Mouse (Mus musculus) small intestine, adult 2 months (tissue): Measurements from ENCODE around the gene Fam102a.

Source experiments
- CTCF ChIP-seq: fragments of 200-500 bp; IDR thresholded peaks from 2 replicates; pipeline ENCODE4 v1.5.1; 2012; ENCODE audit warnings: low read depth, mild to moderate bottlenecking, control low read depth, inconsistent platforms, low read length, moderate library complexity, mixed read lengths; ENCODE audit not compliant: insufficient replicate concordance, insufficient read length; ENCODE audit errors: extremely low read depth
- POLR2A ChIP-seq: fragments of 200-500 bp; IDR thresholded peaks from 2 replicates; pipeline ENCODE4 v1.6.1; 2012; ENCODE audit warnings: low read depth, mild to moderate bottlenecking, control low read depth, inconsistent platforms, low read length, moderate library complexity

DNA sequence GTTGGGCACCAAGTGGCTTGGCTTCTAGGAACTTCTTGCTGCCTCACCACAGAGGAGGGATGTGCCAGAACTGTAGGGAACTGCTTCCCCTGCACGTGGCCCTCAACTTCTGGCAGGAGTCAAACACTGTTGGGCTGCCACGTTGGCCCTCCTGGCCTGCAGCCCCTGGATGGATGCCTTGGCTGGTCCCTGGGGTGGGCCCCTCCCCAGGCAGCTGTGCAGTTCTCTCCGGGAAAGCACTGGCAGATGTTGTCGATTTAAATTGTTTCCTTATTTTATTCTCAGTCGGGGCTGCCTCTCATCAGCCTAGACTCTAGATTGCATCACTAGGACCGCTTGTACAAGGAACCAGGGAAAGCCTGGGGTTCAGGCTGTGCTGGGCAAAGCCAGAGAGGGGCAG is 14.6 kb downstream of the Fam102a start:
- TF ChIP-seq CTCF (no peak), POLR2A (no peak)
